Mouse (Mus musculus) ES-E14 (cell line): ENCODE data around the gene Gdf9.

Experiments used
- CHD2 ChIP-seq: IDR thresholded peaks from 2 replicates; pipeline ENCODE4 v1.6.1; 2014; ENCODE audit warnings: mild to moderate bottlenecking, low read depth, low read length, inconsistent platforms
- HCFC1 ChIP-seq: IDR thresholded peaks from 2 replicates; pipeline ENCODE4 v1.6.1; 2012; ENCODE audit warnings: low read length, inconsistent platforms, borderline replicate concordance; ENCODE audit not compliant: insufficient read depth
- MAFK ChIP-seq: IDR thresholded peaks from 2 replicates; pipeline ENCODE4 v1.6.1; 2014; ENCODE audit warnings: mild to moderate bottlenecking, low read depth, low read length, inconsistent platforms; ENCODE audit not compliant: insufficient read depth
- ZC3H11A ChIP-seq: IDR thresholded peaks from 2 replicates; pipeline ENCODE4 v1.6.1; 2012; ENCODE audit warnings: low read depth, mild to moderate bottlenecking, inconsistent platforms, low read length, borderline replicate concordance
- ZNF384 ChIP-seq: IDR thresholded peaks from 2 replicates; pipeline ENCODE4 v1.6.1; 2012; ENCODE audit warnings: low read depth, low read length, inconsistent platforms

- TF ChIP-seq CHD2 (no peak), MAFK (no peak), HCFC1 (no peak), ZC3H11A (no peak), ZNF384 (no peak)
These were observed 2.7 kb upstream of the Gdf9 start for GRCm38 (mm10) chr11:53427993-53428715.
